Mouse (Mus musculus) heart, embryonic 10.5 days (tissue): ENCODE results near the gene Krt34. TPM values are rescaled to one million over a fixed set of nuclear protein-coding genes. Genes with fewer than 3 reads are reported as not detected.

Source experiments
- DNase-seq: peaks from one replicate; pipeline ENCODE4 v3.0.0-alpha.2; 2017; ENCODE audit warnings: low spot score
- H3K27ac ChIP-seq: fragments of 300-500 bp; sonication (generic); 2 replicates; pipeline ENCODE4 v1.5.1; 2016; ENCODE audit warnings: mild to moderate bottlenecking
- H3K27me3 ChIP-seq: fragments of 300-500 bp; sonication (generic); 2 replicates; pipeline ENCODE4 v1.6.1; 2016; ENCODE audit warnings: mild to moderate bottlenecking; ENCODE audit not compliant: poor library complexity, insufficient read depth, severe bottlenecking
- H3K36me3 ChIP-seq: fragments of 300-500 bp; sonication (generic); 2 replicates; pipeline ENCODE4 v1.6.1; 2016; ENCODE audit warnings: mild to moderate bottlenecking, moderate library complexity
- H3K4me1 ChIP-seq: fragments of 300-500 bp; sonication (generic); 2 replicates; pipeline ENCODE4 v1.6.1; 2016; ENCODE audit warnings: mild to moderate bottlenecking
- H3K4me3 ChIP-seq: fragments of 300-500 bp; sonication (generic); 2 replicates; pipeline ENCODE4 v1.5.1; 2016; ENCODE audit warnings: mild to moderate bottlenecking, moderate library complexity
- H3K9me3 ChIP-seq: fragments of 300-500 bp; sonication (generic); 2 replicates; pipeline ENCODE4 v1.6.1; 2016; ENCODE audit warnings: mild to moderate bottlenecking, moderate library complexity
- WGBS: fragments of 180-500 bp; shearing (Covaris S2); methylation state at CpG from one replicate; pipeline ENCODE4 v1.1.7; 2016; 5-methylcytosine and 5-hydroxymethylcytosine counted together
- polyA plus RNA-seq: library from polyadenylated mRNA; unstranded; fragments of >200 nt; fragmentation: Nextera tagmentation; extraction: Ambion mirVana; gene quantifications from 2 replicates; pipeline ENCODE4 v1.2.1, GENCODE M21; 2016

Gene Krt34
- polyA plus RNA-seq, 1 experiment from 2014 or later, result not detected

- H3K27me3 ChIP-seq, result peaks cover 40% of the 10 kb centered on the region
- H3K36me3 ChIP-seq, result no peaks in the 10 kb centered on the region
- DNase-seq, result peak; percentile 64
- 70% methylated on average over 6 of the region's 6 CpGs for WGBS
- no peak overlapping the region for H3K4me3 ChIP-seq
- H3K27ac ChIP-seq, result no peak overlapping the region
- H3K9me3 ChIP-seq, result no peaks in the 10 kb centered on the region
- H3K4me1 ChIP-seq, result peaks cover 7% of the 10 kb centered on the region
Observed at GRCm38 (mm10) chr11:99989881-99990405, 51.4 kb downstream of the Krt34 start.

- H3K27me3 ChIP-seq, result peaks cover 26% of the 10 kb centered on the region
- H3K27ac ChIP-seq, result no peak overlapping the region
- 86% methylated on average over 3 of the region's 3 CpGs for WGBS
- H3K4me3 ChIP-seq, result no peak overlapping the region
- peak; percentile 57 for DNase-seq
- H3K9me3 ChIP-seq, result no peaks in the 10 kb centered on the region
- peaks cover 2% of the 10 kb centered on the region for H3K4me1 ChIP-seq
- no peaks in the 10 kb centered on the region for H3K36me3 ChIP-seq
Observed at GRCm38 (mm10) chr11:99988530-99988929, 52.8 kb downstream of the Krt34 start.

Other genes starting within 250 kb of the Krt34 start
- gene Gm11596, start 248.1 kb downstream of the Krt34 start, polyA plus RNA-seq, result not detected in 2 replicates
- not detected in 2 replicates for gene Gm11569, start 242.6 kb downstream of the Krt34 start, polyA plus RNA-seq
- gene Gm11554, start 237.1 kb downstream of the Krt34 start, polyA plus RNA-seq, result not detected in 2 replicates
- not detected in 2 replicates for gene Krtap4-13, start 231.7 kb downstream of the Krt34 start, polyA plus RNA-seq
- not detected in 2 replicates for gene Gm11564, start 225.9 kb downstream of the Krt34 start, polyA plus RNA-seq
- not detected in 2 replicates for gene 2300003K06Rik, start 203.5 kb downstream of the Krt34 start, polyA plus RNA-seq
- gene Krtap4-16, start 189.9 kb downstream of the Krt34 start, polyA plus RNA-seq, result not detected in 2 replicates
- not detected in 2 replicates for gene Gm11568, start 183.6 kb downstream of the Krt34 start, polyA plus RNA-seq
- not detected in 2 replicates for gene Gm11559, start 177.1 kb downstream of the Krt34 start, polyA plus RNA-seq
- not detected in 2 replicates for gene Krtap9-1, start 168.2 kb downstream of the Krt34 start, polyA plus RNA-seq
- gene Gm11567, start 162.4 kb downstream of the Krt34 start, polyA plus RNA-seq, result not detected in 2 replicates
- not detected in 2 replicates for gene Krtap31-1, start 133.6 kb downstream of the Krt34 start, polyA plus RNA-seq
- gene Gm11565, start 126.8 kb downstream of the Krt34 start, polyA plus RNA-seq, result not detected in 2 replicates
- gene Krtap31-2, start 105.3 kb downstream of the Krt34 start, polyA plus RNA-seq, result not detected in 2 replicates
- gene Krtap9-5, start 93.1 kb downstream of the Krt34 start, polyA plus RNA-seq, result not detected in 2 replicates
- gene Krtap29-1, start 62.5 kb downstream of the Krt34 start, polyA plus RNA-seq, result not detected in 2 replicates
- gene Krtap16-1, start 55.0 kb downstream of the Krt34 start, polyA plus RNA-seq, result not detected in 2 replicates
- 0.30 TPM in 1 of 2 replicates, not detected in the other for gene Krtap17-1, start 47.6 kb downstream of the Krt34 start, polyA plus RNA-seq
- not detected in 2 replicates for gene Krt33a, start 25.3 kb downstream of the Krt34 start, polyA plus RNA-seq
- gene Krt33b, start 11.7 kb downstream of the Krt34 start, polyA plus RNA-seq, result not detected in 2 replicates
- gene Krt31, start 9.0 kb upstream of the Krt34 start, polyA plus RNA-seq, result not detected in 2 replicates
- gene Krt32, start 46.7 kb upstream of the Krt34 start, polyA plus RNA-seq, result not detected in 2 replicates
- not detected in 2 replicates for gene Krt35, start 54.7 kb upstream of the Krt34 start, polyA plus RNA-seq
- 0.08 TPM in 1 of 2 replicates, not detected in the other for gene Krt36, start 64.1 kb upstream of the Krt34 start, polyA plus RNA-seq
- gene Krt13, start 80.0 kb upstream of the Krt34 start, polyA plus RNA-seq, result 0.10 TPM in 1 of 2 replicates, not detected in the other
- 0.11 and 1.5 TPM in 2 replicates for gene Krt15, start 94.4 kb upstream of the Krt34 start, polyA plus RNA-seq
- 76.3 and 86.1 TPM in 2 replicates for gene Krt19, start 107.1 kb upstream of the Krt34 start, polyA plus RNA-seq
- gene Krt9, start 151.7 kb upstream of the Krt34 start, polyA plus RNA-seq, result not detected in 2 replicates
- gene Krt14, start 166.0 kb upstream of the Krt34 start, polyA plus RNA-seq, result 0.70 and 1.5 TPM in 2 replicates
- not detected in 2 replicates for gene Krt16, start 207.3 kb upstream of the Krt34 start, polyA plus RNA-seq
- gene Krt17, start 219.5 kb upstream of the Krt34 start, polyA plus RNA-seq, result 0.17 and 0.19 TPM in 2 replicates
- gene Krt42, start 228.3 kb upstream of the Krt34 start, polyA plus RNA-seq, result not detected in 2 replicates